Mouse (Mus musculus) E14TG2a.4 (cell line): ENCODE data around the gene Mapk1ip1.

Experiments used
- H3K27me3 ChIP-seq: 2 replicates; pipeline ENCODE4 v1.6.1; 2014; ENCODE audit warnings: low read length, control low read depth; ENCODE audit not compliant: insufficient read depth
- H3K36me3 ChIP-seq: 2 replicates; pipeline ENCODE4 v1.6.1; 2014; ENCODE audit warnings: low read length, control low read depth; ENCODE audit not compliant: insufficient read depth
- H3K4me1 ChIP-seq: replicated peaks from 2 replicates; pipeline ENCODE4 v1.6.1; 2014; ENCODE audit warnings: low read depth, low read length, control low read depth
- H3K4me3 ChIP-seq: replicated peaks from 2 replicates; pipeline ENCODE4 v1.5.1; 2014; ENCODE audit warnings: mild to moderate bottlenecking, low read length
- H3K9me3 ChIP-seq: 2 replicates; pipeline ENCODE4 v1.6.1; 2014; ENCODE audit warnings: low read length, control low read depth
- CTCF ChIP-seq: conservative IDR thresholded peaks from 2 replicates; pipeline ENCODE4 v1.5.1; 2014; ENCODE audit warnings: low read length
- NANOG ChIP-seq: IDR thresholded peaks from 2 replicates; pipeline ENCODE4 v1.6.1; 2014; ENCODE audit warnings: borderline replicate concordance, low read length, mixed read lengths
- POU5F1 ChIP-seq: IDR thresholded peaks from 2 replicates; pipeline ENCODE4 v1.6.1; 2014; ENCODE audit warnings: low read length, borderline replicate concordance

The Mapk1ip1 gene

DNA sequence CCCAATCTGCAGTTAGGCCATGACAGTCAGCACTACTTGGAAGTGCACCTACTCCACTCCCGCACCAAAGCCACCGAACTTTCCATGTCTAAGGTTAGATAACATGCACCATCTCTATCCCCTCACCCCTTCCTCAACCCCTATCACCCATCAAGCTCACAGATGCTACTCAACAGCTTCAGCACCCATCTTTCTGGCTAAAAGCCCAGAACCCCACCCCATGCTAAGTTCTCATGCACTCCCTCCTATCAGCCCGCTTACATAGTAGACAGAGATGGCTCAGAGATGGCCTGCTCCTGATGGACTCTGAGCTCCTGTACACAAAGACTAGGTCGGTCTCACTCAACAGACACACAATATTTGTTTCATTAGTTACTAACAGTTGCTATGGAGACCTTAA lies 2.7 kb downstream of the Mapk1ip1 start:
- no peak for TF ChIP-seq CTCF
- no peak for TF ChIP-seq NANOG
- no peak for TF ChIP-seq POU5F1
- no peak overlapping the region for H3K4me3 ChIP-seq
- no peaks in the 10 kb centered on the region for H3K9me3 ChIP-seq
- peaks cover 63% of the 10 kb centered on the region for H3K4me1 ChIP-seq
- no peaks in the 10 kb centered on the region for H3K27me3 ChIP-seq
- peaks cover 72% of the 10 kb centered on the region for H3K36me3 ChIP-seq

DNA sequence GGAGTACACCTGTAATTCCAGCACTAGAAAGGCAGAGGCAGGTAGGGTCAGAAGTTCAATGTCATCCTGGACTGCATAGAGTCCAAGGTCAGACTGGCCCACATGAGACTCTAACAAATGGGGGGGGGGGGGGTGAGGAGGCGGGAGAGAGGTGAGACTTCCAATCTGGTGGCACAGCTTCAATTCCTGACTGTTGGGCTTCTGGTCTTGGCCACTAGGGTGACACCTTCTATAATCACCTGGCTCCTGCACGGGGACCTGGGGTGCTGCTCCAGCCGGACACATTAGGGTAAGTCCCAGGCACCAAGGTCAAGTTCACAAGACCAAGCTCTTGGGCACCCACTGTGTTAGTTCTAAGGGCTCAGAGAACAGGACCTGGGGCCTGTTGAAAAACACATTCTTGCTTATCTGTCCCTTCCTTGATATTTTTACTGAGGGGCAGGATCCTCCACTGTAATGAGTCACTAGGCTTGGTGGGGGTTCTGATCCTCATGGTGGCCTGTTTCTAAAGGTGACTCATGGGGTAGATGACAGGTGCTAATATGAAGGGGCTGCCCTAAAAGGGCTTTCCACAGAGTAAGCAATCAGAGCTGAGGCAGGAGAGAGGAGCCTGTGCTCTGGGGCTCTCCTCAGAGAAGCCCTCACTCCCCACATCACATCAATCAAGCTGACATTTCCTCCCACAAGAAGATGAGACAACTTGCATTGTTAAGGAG lies 4.5 kb downstream of the Mapk1ip1 start:
- TF ChIP-seq POU5F1: no peak
- TF ChIP-seq CTCF: peak; percentile 18; the same call in 1 of the 2 replicates
- H3K9me3 ChIP-seq: no peaks in the 10 kb centered on the region
- no peak overlapping the region for H3K4me3 ChIP-seq
- peaks cover 73% of the 10 kb centered on the region for H3K36me3 ChIP-seq
- H3K4me1 ChIP-seq: peaks cover 55% of the 10 kb centered on the region
- H3K27me3 ChIP-seq: no peaks in the 10 kb centered on the region

DNA sequence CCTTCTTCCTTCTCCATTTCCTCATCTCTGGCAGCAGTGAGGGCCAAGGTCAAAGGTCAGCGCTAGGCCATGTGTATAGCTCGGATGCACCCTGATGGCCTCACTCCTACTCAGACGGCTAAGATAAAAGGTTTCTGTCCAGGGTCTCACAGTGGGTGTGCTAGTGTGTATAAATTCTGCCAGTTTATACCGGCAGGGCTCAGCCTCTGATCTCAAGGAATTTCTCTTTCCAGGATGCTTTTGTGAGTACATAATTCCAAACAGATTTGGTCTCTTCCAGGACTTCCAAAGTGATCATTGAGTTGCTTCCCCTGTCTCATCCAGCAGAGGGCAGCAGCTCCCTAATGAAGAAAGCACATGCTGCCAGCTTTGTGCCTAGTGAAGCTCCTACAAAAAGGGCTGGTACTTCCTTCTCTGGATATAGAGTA lies 5.5 kb downstream of the Mapk1ip1 start:
- Histone ChIP-seq H3K27me3 (no peaks in the 10 kb centered on the region), H3K4me3 (no peak overlapping the region), H3K4me1 (peaks cover 55% of the 10 kb centered on the region), H3K9me3 (no peaks in the 10 kb centered on the region), H3K36me3 (peaks cover 83% of the 10 kb centered on the region)
- no peak for TF ChIP-seq POU5F1
- TF ChIP-seq CTCF: peak; percentile 58

DNA sequence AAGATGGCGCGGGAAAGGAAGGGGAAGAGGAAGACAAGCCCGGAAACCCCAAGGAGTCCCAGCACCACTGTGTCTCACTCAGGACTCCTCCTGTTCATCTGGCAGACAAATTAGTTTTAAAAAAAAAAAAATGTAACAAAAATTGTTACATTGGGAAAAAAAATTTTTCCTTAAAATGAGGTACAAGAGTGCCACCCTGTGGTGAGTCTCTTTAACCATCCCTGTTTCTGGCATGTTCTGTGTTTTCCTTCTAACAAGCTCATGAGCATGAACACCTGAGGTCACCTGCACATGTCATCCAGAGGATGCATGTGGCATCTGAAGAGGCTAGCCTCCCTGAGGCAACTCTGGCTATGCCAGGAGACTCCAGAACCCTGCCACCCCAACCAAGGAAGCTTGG lies 11.0 kb downstream of the Mapk1ip1 start:
- Histone ChIP-seq H3K4me1 (peaks cover 14% of the 10 kb centered on the region), H3K27me3 (no peaks in the 10 kb centered on the region; the same call in 1 of the 2 replicates), H3K9me3 (no peaks in the 10 kb centered on the region), H3K4me3 (no peak overlapping the region), H3K36me3 (peaks cover 42% of the 10 kb centered on the region)
- TF ChIP-seq POU5F1 (no peak), CTCF (peak; percentile 14; the same call in 1 of the 2 replicates), NANOG (no peak)

DNA sequence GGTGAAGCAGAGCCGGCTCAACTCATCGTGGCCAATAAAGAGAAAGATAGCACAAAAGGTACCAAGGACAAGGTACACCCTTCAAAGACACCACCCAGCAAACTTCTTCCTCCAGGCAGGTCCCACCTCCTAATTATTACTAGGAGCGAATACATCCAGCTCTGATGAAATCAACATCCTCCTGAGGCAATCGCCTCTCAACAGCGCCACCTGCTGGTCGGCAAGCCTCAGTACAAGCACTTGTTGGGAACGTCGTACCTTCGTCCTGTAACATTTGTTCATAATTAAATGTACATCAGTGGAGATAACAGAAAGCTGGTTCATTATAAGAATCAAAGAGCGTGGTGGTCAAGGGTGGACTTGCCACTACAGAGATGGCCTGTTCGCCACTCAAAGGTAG lies 18.3 kb downstream of the Mapk1ip1 start:
- Histone ChIP-seq H3K9me3 (no peaks in the 10 kb centered on the region), H3K27me3 (no peaks in the 10 kb centered on the region; the same call in 1 of the 2 replicates), H3K36me3 (no peaks in the 10 kb centered on the region), H3K4me3 (no peak overlapping the region), H3K4me1 (0 out of 2 replicates have a peak, but pooled peaks cover 8% of the 10 kb centered on the region)
- TF ChIP-seq POU5F1 (no peak), NANOG (no peak), CTCF (peak; percentile 90)

DNA sequence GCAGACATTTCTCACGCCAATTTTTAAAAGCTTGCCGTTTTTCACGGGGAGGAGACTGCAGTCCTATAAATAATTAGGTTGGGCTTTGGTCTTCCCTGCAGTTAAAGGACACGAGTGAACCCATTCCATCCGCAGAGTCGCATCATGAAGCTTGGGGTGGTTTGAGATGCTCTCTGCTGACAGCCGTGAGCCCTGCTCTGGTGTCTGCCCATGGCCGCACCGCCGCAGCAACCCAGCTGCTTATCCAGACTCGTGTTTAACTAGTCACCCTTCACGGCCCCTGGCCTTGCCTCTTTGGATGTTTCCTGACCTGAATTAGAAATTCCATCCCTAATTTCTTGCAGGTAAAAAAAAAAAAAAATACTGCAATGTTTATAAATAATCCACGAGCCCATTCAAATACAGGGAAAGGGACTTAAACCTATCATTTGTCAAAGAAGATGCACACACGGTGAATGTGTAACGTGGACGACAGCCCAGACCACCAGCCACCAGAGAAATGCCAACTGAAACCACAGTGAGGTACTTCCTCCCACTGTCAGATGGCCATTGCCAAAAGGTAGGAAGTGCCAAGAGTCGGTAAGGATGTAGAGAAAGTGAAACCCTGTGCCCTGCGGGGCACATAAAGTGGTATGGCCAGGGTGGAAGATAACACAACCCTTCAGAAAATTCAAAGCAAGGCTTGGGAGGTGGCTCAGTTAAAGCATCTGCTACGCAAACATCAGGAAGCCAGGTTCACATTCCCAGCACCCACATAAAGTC lies 20.9 kb downstream of the Mapk1ip1 start:
- no peak overlapping the region for H3K4me3 ChIP-seq
- H3K4me1 ChIP-seq: 0 out of 2 replicates have a peak, but pooled peaks cover 3% of the 10 kb centered on the region
- no peak for TF ChIP-seq POU5F1
- no peak for TF ChIP-seq CTCF
- TF ChIP-seq NANOG: no peak
- H3K27me3 ChIP-seq: no peaks in the 10 kb centered on the region; the same call in 1 of the 2 replicates
- H3K36me3 ChIP-seq: no peaks in the 10 kb centered on the region
- H3K9me3 ChIP-seq: peaks cover 1% of the 10 kb centered on the region; the same call in 1 of the 2 replicates

DNA sequence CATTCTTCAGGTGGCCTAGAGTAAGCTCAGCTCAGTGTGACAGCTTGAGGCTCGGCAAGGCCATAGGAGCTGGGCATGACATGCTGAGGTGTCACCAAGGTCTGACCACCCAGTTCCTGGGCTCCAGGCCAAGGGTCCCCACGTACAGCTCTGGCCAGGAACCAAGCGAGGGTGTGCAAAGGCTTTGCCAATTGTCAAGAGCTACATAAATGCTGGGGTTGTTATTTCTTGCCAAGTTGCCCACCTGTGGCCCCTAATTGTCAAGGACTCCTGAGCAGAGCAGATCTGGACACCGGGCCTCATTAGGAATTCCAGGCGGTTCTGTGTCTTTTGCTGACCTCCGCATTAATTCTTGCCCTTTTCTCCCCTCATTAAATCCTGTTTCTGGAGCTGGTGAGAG lies 21.6 kb downstream of the Mapk1ip1 start:
- Histone ChIP-seq H3K9me3 (peaks cover 5% of the 10 kb centered on the region; the same call in 1 of the 2 replicates), H3K4me1 (0 out of 2 replicates have a peak, but pooled peaks cover 2% of the 10 kb centered on the region), H3K27me3 (no peaks in the 10 kb centered on the region; the same call in 1 of the 2 replicates), H3K36me3 (no peaks in the 10 kb centered on the region), H3K4me3 (no peak overlapping the region)
- no peak for TF ChIP-seq POU5F1
- no peak for TF ChIP-seq NANOG
- TF ChIP-seq CTCF: no peak

DNA sequence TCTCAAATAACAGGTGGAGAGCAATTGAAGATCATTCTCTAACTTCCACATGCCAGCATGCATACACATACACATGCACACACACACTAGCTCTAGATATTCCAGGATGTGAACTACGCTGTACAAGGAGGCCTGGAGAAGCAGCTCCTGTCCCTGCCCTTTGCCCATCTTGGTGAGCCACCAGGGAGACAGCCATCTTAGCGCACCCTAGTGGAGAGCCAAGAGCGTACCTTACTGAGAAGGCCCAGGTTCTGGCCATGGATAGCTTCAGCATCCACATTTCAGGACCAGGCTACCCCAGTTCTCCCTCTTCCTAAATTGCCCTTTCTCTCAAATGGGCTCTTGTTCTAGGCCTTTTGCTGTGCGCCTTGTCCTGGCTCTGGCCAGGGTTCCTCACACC lies 27.8 kb downstream of the Mapk1ip1 start:
- TF ChIP-seq CTCF (peak; percentile 34), NANOG (no peak)
- H3K4me3 ChIP-seq: no peak overlapping the region
- no peaks in the 10 kb centered on the region for H3K4me1 ChIP-seq
- no peaks in the 10 kb centered on the region for H3K36me3 ChIP-seq
- no peaks in the 10 kb centered on the region for H3K27me3 ChIP-seq
- H3K9me3 ChIP-seq: peaks cover 12% of the 10 kb centered on the region
